Mouse (Mus musculus): ENCODE results near the gene Lrig2.
"Not testable (repeated sequence)": the region's sequence is repeated elsewhere in the genome, so short reads cannot be mapped to it uniquely, and the experiment has no call there.

The Lrig2 gene

DNA sequence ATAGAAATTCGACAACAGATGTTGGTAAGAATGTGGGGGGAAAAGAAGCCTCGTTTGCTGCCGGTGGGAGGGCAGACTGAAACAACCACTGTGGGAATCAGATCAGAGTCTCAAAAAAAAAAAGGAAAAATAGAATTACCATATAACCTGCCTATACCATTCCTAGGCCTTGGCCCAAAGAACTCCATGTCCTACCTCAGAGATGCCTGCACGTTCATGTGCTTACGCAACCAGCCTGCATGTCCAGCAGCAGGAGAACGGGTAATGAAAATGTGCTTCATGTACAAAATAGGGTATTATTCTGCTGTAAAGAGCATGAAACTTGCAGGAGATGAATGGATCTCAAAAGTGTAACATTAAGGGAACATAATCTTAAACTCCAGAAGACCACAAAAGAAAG, 79.1 kb downstream of the Lrig2 start:
- in situ Hi-C loops (cut with MboI, MseI) = no loop called here

GRCm38 (mm10) chr3:104431848-104432159, 79.9 kb downstream of the Lrig2 start:
- in situ Hi-C loops (cut with MboI, MseI) = no loop called here

- in situ Hi-C loops (cut with MboI, MseI) = no loop called here
Observed at GRCm38 (mm10) chr3:104431156-104431847, 80.4 kb downstream of the Lrig2 start.

- in situ Hi-C loops (cut with MboI, MseI) = not testable (repeated sequence)
Observed at GRCm38 (mm10) chr3:104427354-104427753, 84.4 kb downstream of the Lrig2 start.

DNA sequence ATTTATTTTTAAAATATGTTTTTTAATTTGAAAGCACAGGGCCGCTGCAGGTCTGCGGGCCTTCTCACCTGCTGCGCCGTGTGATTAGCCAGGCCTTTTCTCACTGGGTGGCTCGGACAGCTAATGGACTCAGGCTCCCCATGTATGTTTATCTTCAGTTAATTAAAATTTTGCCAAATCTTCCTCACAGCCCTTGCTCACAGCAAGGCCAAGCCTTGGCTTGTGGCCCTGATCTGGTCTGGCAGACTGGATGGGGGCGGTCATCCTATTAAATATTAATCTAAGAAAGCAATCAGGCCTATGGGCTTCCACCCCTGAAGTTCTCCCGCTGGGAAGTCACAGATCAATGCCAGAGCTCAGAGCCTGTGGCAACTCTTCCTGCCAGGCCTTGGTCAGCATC, 87.4 kb downstream of the Lrig2 start:
- in situ Hi-C loops (cut with MboI, MseI) = no loop called here

DNA sequence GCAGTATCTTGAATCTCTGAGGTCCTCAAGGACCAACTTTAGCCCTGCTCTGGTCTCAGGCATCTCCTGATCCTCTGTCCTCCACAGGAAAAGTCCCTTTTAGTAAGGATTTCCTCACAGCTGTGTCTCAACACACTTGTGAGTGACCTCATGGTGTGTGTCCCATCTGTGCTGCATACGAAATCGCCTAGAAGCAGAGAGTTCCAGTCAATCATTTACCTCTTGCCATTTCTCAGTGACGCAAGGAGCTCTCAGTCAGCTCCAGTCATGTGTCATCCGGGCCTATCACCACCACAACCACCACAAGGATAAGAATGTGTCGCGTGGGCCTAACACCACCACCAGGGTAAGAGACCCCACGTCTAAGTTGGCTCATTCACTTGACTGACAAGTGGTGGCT, 90.8 kb downstream of the Lrig2 start:
- in situ Hi-C loops (cut with MboI, MseI) = no loop called here

DNA sequence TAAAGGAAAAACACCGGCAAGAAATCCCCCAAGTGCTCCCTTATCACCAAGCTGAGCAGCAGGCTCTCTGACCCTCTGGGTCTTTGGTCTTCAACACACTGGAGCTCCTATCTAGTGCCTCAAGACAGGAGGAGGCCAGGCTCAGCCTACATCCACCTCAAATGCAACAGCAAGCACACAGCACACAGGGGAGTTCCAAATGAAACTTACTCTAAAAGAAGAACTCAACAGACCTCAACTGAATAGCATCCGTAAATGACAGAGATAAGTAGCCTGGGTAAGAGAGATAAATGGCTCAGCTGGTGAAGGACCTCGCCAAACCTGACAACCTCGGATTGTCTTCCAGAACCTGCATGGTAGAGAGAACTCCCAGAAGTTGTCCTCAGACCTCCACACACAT, 91.7 kb downstream of the Lrig2 start:
- in situ Hi-C loops (cut with MboI, MseI) = no loop called here

DNA sequence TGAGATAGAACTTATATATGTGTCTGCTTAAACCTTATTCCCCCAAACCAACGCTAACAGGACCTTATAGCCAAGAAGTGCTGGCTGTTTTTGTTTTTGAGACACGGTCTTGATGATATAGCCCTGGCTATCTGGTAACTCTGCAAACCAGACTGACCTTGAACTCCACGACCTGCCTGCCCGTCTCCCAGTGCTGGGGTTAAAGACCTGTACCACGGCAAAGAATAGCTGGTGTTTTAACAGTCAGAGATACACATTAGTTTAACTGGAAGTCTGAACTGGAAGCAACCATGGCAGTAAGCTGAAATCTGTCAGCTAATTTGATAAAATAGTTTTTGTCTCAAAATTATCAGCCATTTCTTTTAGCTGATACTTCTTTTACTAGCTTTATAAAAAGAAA, 94.9 kb downstream of the Lrig2 start:
- in situ Hi-C loops (cut with MboI, MseI) = no loop called here

DNA sequence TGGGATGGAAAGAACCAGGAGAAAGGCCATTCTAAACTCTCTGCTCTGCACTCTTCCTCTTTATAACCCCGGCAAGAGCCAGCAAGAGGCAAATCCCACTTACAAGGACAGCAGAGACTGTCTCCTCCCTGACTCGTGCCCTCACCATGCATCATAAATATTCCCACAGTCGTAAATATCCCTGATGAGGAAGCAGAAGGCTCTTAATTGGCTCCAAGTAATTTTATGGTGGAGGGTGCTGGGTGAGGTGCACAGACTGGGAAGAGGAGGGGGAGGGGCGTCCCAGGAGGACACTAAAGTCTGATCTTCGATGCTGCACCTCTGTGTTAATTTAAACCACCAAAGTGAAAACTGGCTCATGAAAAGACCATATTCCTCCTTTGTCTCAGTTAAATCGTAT, 99.2 kb downstream of the Lrig2 start:
- in situ Hi-C loops (cut with MboI, MseI) = no loop called here

DNA sequence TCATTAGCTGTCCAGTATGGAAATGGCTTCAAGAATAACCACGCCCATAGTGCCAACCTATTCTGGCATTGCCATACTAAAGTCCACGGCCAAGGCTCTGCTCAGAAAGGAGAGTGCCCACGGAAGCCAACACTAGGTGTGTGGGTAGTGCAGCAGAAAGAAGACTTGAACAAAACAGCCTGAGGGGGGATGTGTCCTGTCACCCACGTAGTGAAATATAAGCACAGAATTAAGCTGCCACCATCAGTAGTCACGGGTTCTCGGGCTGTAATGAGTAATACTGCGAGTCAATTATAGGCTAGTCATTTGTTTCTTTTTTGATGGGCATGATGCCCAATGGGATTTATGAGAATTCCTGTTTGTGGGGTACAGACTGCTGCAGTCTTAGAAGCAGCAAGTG, 104.2 kb downstream of the Lrig2 start:
- in situ Hi-C loops (cut with MboI, MseI) = no loop called here

DNA sequence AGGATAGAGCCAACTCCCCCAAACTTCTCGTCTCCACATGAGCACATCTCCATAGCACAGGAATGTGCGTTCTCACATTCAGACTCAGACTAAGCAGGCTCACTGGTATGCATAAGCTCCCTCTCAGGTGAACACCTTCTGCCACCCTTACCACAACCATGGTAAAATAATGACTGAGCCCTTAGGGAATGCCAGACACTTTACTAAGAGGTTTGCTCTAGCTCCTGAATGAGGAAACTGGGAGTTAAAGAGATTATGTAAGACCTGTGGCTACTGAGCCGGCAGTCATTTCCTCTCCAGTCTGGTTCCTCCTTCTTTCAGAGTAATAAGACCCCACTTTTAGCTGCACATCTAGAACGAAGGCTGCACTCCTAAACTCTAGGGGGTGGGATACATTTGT, 108.1 kb downstream of the Lrig2 start:
- in situ Hi-C loops (cut with MboI, MseI) = no loop called here

DNA sequence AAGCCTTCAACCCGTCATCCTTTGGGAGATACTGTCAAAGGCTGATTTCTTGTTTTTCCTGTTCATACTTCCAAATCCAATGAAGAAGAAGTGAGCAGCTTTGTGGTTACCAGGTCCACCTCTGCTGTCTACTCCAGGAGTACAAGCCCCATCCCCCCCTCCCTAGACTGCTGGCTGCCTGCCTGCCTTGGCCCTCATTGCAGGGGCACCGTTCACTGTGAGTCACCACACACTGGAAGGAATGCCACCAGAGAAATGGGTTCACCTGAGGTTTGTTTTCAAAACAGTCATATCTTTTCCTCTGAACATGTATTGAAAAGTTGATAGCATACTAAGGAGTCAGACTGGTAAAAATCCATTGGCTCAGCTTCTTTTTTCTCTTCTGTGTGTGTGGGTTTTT, 110.5 kb downstream of the Lrig2 start:
- in situ Hi-C loops (cut with MboI, MseI) = no loop called here

DNA sequence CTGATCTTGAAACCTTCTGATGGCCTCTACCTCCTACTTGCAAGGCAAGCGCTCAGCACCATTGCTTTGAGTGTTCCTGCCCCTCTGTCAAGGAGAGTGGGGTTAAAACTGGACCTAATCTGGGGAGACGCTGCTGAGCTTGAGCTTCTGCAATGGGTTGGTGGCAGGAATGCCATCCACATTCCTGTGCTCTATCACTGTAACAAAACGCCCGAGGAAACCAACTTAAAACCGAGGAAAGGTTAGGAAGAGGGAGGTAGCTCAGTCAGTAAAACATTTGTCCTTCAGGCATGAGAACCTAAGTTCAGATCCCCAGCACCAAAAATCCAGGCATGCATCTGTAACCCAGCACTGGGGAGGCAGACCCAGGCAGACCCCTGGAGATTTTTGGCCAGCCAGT, 111.6 kb downstream of the Lrig2 start:
- in situ Hi-C loops (cut with MboI, MseI) = no loop called here

DNA sequence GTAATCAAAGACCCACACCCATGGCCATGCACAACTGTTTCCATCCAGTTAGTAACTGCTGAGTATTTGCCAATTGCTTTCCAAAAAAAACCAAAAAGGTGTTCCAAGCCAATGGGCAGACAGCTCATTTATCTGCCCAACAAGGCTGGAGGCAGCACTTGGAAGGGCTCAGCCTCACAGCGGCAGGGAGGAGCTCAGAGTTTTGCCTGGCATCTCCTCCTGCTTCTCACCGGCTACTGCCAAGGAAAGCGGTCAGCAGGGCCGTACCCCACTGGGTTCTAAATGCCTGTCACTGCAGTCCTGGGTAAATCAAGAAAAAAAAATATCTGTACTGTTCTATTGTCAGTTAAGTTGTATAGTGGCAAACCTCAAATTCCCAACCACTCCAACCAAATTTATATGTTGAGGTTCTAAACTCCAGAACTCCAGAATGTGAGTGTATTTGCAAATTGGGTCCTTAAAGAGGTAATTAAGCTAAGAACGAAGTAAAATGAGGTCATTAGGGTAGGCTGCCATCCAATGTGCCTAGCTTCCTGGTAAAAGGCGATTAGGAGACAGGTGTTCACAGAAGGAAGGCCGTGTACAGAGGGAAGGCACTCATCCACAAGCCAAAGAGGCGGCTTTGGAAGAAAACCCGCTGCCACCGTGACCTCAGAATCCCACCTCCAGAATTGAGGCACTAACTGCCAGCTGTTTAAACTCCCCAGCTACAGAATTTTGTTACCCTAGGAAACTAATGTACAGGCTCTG, 112.2 kb downstream of the Lrig2 start:
- in situ Hi-C loops (cut with MboI, MseI) = no loop called here

DNA sequence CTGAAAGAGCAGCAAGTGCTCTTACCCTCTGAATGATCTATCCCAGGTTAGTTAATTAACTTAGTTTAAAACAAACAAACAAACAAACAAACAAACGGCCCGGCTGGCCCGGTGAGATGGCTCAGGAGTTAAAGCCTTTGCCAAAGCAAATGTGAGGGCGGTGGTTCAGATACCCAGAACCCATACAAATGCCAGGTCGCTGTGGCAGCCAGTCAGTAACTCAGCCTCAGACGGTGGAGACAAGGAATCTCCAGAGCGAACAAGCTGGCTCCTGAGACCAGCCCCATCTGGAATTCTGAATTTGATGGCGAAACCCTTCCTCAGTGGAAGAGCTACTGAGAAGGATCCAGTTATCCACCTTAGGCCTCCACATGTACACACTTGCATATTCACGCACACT, 114.4 kb downstream of the Lrig2 start:
- in situ Hi-C loops (cut with MboI, MseI) = no loop called here

- in situ Hi-C loops (cut with MboI, MseI) = no loop called here
Observed at GRCm38 (mm10) chr3:104396736-104397081, 115.0 kb downstream of the Lrig2 start.

DNA sequence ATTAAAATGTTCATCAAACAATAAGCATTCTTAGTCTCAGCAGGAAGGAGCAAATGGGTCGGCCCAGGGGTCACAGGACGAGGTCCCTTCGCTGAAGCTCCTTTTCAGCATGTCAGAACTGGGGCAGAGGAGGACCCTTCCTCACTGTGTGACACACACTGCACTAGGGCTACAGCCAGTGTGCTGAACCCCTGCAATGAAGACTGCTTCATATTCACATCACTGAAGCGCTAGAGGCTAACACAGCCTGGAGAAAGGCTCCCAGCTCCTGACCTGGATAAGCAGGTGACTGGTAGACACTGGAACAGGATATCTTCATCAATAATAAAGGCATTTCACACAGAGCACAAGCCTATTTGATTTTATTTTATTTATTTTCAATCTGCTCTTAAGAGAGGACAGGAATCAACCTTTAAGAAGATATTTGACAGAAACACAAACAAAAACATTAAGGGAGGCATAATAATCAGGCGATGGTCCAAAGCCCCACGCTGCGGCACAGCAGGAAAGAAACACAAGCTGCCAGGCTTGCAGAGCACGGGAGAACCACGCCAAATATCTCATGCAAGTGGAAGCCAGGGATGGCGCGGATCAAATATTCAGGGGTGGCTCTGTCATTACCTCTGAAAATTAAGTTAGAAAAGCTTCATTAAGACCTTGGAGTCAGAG, 115.5 kb downstream of the Lrig2 start:
- in situ Hi-C loops (cut with MboI, MseI) = no loop called here

DNA sequence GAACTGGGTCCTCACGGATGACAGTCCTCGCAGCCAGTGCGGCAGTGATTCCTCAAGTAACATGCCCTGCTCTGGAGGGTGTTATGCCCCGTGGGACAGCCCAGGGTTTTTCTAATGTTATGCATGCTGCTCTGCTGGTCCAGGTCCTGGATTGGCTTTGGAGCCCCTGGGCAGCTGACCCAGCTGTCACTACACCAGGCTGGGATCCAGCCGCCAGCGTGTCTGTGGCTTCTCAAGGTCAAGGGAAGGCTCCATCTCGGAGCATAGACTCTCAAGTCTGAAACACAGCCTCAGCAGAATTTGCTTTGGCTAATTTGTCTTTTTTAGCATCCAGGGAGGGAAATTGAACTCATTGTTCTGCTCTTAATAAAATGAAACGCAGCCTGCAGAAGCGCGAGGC, 121.6 kb downstream of the Lrig2 start:
- in situ Hi-C loops (cut with MboI, MseI) = no loop called here

- in situ Hi-C loops (cut with MboI, MseI) = no loop called here
Observed at GRCm38 (mm10) chr3:104389449-104389848, 122.3 kb downstream of the Lrig2 start.

GRCm38 (mm10) chr3:104385587-104385986, 126.1 kb downstream of the Lrig2 start:
- in situ Hi-C loops (cut with MboI, MseI) = no loop called here

DNA sequence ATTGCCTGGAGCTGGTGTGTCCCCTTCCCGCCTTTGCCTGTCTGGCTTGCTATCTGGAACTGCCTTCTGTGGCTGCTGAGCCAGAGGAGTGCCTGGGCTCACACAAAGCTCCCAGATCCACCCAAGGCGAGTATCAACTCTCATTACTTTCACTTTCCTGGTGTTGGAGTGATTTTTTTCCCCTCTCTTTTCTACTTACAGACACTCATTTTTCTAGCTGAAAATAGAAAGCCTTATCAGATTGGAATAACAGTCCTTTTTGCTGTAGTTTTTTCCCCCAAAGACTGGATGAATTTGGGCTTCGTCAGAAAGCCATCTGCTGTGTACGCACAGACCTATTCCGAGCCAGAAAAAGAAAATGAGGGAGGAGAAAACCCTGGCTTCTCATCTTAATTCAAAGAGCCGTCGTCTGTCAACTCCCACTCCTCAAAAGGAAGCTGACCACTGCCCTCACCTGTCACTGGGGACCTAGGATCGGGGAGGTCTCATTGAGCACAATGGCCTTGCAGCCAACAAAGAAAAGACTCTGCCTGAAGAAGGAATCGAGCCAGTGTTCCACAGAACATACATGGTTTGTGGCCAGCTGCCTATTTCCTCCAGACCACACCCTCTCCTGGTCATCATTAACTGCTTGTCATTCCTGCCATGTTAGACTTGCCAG, 127.9 kb downstream of the Lrig2 start:
- in situ Hi-C loops (cut with MboI, MseI) = no loop called here

- in situ Hi-C loops (cut with MboI, MseI) = no loop called here
Observed at GRCm38 (mm10) chr3:104378228-104378627, 133.5 kb downstream of the Lrig2 start.

- in situ Hi-C loops (cut with MboI, MseI) = no loop called here
Observed at GRCm38 (mm10) chr3:104373907-104374306, 137.8 kb downstream of the Lrig2 start.

Data from regulatory T cell (primary cell).